Mouse (Mus musculus) urinary bladder, postnatal 36 days (tissue): Measurements from ENCODE around the gene Cav3.

ENCODE experiments used
- DNase-seq, 2 experiments: peaks; one replicate each; pipeline ENCODE4 v3.0.0; 2022; ENCODE audit warnings: low spot score in 2 of 2, mixed read lengths in 1 of 2

Cav3 gene

DNA sequence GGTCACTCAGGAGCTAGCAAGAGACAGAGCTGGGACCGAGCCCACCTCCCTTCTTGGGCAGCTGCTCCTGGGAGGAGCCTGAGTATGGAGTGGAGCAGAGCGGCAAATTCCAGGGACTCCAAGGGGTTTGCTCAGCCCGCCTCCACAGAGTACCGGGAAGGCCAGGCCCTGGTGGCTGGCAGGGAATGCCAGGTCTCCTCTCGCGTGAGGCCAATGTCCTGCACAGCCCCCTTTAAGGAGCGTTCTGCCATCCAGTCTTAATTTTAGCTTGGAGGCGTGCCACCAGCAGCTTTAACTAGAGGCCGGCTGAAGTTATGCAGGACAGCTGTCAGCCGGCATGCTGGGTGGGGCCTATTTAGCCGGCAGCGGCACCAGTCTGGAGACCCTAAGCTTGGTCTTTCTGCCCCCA, at the start of gene Cav3:
Gene Cav3 (plus strand): TSS at position 165 of the 409 bp plus-strand sequence.
- DNase-seq = no peak

DNA sequence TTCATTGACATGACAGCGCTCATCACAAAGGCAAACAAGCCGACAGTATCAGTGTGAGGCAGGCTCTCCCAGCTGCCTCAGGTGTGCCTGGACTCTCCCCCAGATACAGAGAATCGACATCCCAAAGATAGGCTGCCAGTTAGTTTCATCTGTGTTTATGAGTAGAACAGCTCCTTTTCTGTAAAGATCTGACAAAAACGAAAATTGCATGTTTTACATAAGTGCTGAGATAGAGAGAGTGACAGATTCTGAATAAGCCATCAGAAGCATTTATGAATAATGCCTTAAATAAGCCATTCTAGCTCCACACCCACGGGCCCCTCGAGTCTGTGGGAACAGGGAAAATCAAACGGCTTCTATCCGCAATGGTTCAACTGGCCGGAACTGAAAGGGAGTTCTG, 40.0 kb upstream of the Cav3 start:
- DNase-seq = no peak

DNA sequence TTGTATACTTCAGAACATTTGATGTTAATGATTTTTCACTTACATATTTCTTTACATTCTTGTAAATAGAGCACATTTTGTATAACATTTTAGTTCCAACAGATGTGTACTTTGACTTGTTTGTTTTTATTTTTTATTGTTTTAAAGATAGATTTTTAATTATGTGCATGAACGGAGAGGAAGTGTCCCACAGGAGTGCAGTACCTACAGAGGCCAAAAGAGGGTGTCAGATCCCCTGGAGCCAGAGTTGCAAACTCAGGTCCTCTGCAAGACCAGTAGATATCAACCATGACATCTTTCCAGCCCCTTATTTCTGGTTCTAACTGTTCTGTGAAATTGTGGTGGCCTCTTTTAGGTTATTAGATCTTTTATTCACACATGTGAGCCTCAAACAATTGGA, 38.4 kb upstream of the Cav3 start:
- DNase-seq = no peak

DNA sequence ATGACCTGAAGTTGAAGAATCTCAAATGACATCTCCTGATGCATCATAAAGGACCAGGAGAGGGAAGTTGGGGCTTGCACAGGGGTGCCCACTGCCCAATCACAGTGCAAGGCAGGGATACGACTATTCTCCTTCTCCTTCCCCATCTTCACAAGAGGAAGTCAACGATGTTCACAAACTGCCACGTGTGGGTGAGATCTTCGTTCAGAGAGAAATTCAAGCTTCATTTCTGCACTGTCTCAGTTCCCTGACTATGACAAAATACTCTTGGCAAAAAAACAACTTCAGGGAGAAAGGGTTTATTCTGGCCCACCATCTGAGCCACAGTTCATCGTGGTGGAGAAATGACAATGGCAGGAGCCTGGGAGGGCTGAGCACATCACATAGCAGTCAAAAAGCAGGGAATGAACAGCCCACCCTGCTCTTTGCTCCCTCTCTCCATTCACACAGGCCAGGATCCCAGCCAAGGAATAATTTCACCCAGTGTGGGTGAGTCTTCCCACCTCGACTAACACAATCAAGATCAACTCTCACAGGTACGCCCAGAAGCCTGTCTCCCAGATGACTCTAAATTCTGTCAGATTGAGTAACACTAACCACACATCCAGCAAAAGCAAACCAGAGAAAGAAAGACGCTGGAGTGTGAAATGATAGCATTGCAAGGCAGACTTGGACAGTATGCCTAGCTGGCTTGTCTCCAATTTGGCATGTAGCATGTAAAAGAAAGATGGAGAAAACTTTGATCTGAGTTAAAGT, 35.4 kb upstream of the Cav3 start:
- DNase-seq = no peak

DNA sequence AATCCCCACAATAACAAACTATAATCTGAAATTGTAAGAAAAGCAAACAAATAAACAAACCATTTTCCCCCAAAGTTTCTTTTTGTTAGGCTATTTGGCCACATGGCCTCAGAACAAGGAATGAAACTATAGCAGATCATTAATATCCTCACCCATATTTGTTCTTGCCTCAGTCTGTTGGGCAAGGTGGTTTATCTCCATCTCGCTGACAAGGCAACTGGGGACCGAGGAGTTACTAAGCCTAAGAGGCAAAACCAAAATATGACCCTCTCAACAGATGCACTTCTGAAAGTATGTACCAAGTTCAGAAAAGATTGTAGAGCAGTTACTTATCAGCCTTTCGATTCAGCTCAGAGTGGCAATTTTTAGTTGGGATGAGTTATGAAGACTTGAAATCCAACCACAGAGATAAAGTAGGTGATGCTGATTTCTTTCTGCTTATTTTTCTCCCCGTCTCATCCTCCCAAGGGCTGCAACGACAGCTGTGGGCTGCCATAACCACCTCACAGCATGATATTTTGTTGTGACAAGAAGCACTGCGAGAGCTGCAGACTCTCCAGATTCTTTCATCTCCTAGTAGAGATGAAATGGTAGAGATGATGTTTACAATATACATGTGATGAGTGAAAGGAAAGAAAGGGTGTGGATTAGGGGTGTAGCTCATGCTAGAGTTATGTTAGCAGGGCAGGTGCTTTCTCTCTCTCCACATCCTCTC, 33.1 kb upstream of the Cav3 start:
- no peak for DNase-seq

DNA sequence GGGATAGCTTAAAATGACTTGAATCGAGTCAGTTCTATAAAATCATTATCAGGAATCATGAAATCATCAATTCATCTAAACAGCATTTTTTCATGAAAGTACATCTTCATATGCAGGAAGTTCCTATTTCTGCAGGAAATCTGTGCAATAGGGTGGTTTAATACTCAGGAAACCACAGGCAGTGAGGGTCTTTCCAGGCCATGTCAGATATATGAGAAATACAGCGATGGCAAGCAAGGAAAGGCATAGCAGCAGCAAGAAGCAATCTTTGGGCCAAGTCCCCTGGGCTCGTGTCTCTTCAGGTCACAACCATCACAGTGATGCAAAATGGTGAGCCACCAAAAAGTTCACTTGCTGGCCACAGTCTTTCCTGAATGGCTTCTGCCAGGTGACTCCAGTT, 13.6 kb upstream of the Cav3 start:
- DNase-seq = no peak

DNA sequence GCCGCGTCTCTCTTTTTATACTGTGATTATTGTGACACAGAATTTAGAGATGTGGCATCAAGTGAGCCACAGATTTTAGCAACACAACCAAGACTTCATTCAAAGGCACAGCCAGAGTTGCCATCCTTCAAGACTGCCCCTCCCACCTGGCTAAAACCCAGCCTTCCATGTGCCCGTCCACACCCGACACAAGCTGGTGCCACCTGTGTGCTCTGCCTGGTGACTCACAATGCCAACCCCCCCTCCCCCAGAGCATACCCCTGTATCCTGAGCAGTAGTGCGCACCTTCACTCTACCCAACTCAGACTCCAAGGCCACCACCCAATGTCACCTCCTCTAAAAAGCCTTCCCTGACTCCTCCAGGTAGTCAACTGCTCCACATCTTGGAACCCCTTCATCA, 2.2 kb downstream of the Cav3 start:
- no peak for DNase-seq

DNA sequence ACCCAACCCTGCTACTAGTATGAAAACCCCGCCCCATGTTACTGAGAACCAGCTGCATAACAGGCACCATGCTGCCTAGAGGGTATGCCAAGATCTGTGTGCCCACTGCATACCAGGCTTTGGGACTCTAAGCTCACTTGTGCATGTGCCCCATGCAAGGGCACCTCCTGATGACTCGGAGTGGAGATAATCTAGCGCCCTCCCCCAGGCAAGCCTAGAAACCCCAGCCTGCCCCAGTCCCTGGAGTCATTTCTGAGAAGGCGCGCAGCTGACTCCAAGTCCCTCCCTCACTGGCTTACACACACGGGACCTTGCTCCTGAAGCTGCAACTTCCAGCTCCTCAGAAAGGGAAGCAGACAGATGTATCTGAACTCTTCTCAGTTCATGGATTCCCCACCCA, 4.0 kb downstream of the Cav3 start:
- DNase-seq = no peak

DNA sequence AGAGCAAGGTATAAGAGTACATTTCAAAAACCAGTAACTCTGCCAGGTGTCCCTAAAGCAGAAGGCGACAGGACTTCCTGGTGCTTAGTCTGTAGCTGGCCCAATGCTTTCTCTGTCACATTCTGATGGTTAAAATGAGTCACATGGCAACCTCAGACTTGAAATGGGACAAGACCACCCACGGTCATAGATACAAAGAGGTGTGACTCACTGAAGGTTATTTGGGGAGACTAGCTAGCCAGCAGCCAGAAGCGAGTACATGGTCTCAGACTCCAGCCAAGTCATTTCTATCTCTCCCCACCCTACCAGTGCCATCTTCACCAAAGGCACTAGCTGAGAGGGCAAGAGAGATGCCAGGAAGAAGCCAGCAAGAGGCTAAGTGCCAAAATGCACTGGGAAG, 6.1 kb downstream of the Cav3 start:
- no peak for DNase-seq

DNA sequence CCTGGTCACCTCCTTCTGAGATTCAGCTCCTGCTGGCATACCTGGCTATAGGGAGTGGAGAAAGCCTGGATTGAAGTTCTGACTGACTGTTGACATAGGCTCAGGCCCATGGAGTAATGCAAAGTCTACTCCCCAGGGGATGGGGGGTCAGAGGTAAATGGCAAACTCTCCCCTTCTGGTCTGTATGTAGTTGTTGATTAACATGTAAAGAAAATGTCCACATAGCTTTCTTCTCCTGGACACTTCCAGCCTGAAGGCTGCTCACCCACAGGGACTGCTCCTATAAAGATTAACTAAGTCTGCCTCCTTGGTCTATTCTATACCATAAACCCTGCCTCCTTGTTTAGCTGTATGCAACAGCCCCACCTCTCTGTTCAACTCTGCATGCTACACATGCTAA, 6.7 kb downstream of the Cav3 start:
- no peak for DNase-seq

DNA sequence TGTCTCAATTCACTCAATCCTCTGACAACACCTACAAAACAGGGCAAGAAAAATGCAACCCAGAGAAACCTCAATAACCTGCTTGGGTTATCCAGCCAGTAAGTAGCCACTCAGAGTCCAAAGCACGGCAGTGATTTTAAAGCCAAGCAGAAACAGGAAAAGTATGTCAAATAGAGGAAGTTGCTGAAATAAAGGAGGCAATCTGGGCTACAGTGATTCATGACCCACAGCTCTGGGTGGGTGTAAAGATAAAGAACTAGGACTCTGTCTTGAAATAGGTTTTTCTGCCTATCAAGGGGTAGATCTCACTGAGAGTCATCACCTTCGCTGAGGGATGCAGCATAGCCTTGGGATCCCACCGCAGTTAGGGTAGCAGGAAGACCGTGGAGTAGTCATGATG, 12.3 kb downstream of the Cav3 start:
- DNase-seq = no peak

DNA sequence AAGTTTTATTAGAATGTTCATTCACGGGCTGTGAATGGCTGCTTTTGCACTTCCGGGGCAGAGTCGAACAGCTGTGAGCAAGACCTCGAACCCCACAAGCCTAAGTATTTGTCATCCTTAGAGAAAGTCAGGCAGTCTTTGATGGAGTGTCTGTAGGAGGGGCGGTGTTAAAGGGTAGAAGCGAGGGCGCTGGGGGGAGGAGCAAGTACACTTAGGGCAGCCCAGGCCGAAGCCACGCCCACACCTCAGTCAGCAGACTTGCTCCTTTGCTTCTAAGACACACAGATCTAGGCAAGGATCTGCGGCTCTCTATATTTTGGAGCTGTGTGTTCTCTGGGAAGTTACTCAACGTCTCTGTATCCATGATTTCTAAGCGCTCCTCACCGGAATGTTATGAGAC, 20.6 kb downstream of the Cav3 start:
- DNase-seq = no peak

DNA sequence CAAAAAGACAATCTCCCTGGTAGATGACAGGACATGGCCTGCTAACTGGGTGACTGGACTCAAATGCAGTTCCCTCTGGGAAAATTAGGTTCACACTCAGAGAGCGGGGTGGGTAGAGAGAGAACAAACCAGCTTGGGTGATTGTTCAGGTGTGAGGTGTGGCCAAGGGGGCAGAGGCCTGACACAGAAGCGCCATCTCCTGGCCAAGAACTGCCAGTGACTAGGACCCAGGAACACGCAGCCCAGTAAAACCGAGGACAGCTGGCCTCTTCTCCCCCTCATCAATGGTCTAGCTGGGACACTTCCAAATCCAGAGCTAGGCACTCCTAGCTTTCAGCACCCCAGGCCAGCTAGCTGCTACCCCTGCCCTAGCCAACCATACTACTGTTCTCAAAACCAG, 25.0 kb downstream of the Cav3 start:
- DNase-seq = peak in 1 of 2 experiments; percentile 11

DNA sequence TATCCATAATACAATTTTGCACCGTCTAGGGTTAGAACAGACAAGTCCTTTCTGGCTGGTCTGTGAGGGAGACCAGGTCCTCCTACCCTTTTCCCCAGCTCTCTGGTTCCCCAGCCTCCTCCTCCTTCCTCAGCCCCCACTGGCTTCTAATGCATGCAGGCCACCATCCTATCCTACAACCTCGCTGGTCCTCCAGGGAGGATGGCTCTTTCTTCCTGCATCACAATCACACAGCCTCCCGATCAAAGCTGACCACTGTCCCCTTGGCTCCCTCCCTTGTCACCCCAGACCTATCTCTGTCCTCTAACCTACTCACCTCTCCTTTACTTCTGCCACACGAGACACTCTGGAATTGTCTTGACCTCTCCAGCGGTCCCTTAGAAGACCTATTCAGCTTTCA, 28.7 kb downstream of the Cav3 start:
- DNase-seq = no peak

DNA sequence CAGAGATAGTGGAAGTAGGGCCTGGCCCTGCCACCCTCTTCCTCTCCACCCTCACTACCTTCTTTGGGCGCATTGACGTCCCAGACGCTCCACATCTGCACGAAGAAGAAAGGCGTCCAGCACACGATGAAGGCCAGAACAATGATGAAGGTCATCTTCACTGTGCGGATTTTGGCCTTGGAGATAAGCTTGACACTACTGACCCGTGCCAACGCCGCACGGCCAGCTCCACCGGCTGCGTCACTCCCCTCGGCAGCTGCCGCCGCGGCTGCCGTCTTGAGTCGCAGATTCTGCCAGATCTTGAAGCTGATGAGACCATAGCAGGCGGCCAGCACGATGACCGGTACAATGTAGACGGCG, 29.5 kb downstream of the Cav3 start:
- DNase-seq = no peak

DNA sequence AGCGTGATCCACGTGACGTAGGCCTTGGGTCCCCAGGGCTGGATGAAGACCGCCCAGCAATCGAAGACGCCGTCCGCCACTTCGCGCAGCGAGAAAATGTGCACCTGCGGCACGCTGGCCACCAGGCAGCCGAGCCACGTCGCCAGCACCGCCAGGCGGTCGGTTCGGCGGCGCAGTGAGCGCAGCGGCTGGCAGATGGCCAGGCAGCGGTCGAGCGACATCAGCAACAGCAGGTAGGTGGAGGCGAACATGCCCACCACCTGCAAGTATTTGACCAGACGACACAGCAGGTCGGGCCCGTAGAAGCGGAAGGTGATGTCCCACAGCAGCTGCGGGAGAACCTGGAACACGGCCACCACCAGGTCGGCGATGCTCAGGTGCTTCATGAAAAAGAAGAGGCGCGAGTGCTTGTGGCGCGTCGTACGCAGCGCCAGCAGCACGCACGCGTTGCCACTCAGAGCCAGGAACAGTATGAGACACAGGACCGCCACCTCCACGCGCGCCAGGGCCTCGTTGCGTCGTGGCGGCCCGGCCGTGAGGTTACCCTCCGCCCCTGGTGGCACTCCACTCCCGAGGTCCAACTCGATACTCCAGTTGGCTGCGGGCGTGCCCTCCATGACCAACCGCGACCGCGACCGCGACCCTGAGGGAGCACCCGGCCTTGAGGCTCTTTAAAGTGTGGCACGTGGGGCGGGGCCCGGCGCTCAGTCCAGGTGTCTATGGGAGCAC, 30.0 kb downstream of the Cav3 start:
- no peak for DNase-seq

DNA sequence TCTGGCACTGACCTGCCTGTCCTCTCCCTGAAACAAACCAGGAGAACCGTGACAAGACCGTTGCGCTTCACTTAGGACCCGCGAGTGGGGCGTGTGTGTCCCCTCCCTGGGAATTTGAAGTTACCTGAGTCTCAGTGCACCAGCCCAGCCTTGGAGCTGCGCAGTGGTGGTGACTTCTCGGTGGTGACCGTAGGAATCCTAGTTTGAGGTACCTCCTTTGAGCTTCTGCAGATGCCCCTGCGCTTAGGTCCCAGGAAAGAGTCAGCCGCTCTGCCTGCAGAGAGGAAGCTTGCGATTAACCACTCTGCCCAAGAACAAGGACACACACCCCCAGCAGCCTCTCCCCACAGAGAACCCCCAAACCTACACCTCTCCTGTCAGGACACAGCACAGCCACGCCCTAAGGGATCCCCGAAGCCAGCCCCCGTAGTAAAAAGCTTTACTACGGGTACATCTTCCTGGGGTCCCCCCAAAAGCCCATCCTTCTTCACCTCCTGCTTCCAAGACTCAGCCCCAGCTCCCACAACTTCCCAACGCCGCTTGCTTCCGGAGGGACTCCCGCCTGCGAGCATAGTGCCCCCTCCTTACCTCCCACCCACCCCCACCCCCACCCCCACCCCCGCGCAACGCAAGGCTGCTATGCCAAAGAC, 30.7 kb downstream of the Cav3 start, which contains the start of gene Oxtr:
Gene Oxtr (minus strand): TSS at position 34 of the 650 bp plus-strand sequence.
- no peak for DNase-seq

DNA sequence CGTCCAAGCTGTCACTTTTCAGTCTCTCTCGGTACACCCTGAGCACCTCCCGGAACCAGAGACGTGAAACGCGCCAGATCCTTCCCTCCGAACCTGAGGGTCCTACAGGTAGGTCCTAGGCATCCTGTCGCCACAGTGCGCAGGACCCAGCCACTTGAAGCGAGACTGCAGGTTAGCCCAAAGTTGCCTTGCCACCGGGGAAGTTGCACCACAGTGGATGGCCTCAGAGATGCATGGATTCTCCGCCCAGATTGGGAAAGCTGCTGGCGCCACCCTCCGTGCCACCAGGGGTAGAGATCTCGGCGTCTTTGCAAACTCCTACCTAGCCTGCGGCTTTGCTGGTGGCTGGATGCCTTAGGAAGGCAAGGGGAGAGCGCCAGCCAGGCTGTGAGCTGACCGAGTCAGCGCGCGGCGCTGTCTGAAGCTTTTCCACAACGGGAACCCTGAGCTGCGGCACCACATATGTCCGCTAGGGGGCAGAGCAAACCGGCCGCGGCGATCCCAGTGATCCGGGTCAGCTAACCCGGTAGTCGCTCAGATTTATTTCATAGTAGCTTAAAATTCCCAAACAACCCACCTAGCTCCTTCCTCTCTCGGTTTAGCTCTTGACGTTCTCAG, 31.4 kb downstream of the Cav3 start:
- peak; percentile 80 to 85 for DNase-seq

DNA sequence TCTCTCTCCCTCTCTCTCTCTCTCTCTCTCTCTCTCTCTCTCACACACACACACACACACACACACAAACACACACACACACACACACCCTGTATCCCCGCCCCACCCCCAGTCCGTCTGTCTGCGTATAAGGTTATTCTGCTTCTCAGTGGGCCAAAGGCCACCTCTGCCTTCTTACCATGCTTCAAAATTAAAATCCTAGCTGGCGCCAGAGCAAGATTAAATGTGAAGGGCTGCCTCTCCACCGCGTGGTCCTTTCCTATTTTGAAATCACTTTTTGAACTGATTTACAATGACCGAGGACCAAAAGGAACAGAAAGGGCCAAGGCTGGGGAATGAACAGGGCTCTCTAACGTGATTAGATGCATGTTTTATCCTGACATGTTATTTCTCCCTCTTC, 32.2 kb downstream of the Cav3 start:
- DNase-seq = no peak

DNA sequence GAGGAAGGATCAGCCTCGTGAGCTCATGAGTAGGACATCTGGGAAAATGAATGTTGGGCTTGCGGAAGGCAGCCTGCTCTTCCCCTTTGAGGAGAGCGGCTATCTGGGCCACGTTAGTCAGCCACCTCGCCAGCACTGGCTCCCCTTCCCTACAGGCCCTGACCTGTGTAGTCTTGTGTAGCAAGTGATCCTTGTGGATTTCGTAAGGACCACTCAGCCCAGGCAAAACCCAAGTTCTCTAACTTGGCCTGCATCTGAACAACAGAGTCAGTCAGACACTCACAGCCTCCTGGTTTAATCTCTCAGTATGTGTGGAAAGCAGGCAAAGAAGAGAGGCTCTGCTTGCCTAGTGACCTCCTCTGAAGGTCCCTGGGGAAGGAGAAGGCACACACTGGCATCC, 33.4 kb downstream of the Cav3 start:
- DNase-seq = no peak

DNA sequence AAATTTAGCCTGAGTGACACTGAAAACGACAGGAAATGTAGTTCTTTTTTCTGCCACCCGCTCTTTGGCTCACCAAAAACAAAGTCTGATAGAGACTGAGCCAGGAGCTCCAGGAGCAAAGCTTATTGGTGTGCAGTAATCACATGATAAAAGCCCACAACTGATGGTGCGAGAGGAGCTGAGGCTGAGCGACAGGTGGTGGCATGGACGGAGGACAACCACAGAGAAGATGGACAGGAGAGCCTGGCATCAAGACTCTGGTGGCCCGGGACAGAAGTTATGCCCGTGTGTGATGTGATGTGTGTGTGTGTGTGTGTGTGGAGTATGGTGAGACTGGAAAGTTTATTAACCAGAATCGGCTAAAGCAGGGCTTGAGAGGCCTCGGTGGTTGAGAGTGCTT, 34.1 kb downstream of the Cav3 start:
- no peak for DNase-seq

DNA sequence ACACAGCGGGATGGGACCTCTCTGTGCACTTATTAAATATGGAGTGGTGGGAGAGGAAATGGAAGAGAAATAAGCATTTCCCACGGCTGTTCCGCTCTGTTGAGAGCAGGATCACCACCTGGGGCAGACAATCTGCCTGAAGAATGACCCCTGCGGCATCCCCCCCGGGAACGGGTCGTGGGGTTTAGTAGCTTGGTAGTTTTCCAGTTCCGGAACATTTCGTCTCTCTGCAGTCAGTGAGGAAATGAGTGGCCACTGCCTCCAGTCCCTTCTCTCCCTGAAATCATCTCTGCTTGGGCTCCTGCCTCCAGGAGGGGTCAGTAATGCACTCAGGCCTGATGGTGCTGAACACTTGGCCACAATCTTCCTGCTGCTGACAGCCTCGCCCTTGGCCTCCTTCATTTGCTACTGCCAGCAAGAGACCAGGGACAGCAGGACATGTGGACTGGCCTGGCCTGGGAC, 35.3 kb downstream of the Cav3 start:
- DNase-seq = peak in 1 of 2 experiments; percentile 36
